Mouse (Mus musculus): ENCODE data around the gene Trpm2. TPM values are rescaled to one million over a fixed set of nuclear protein-coding genes. Genes with fewer than 3 reads are reported as not detected.
"Not testable (repeated sequence)": the region's sequence is repeated elsewhere in the genome, so short reads cannot be mapped to it uniquely, and the experiment has no call there.

Gene Trpm2
- polyA plus RNA-seq, 1 experiment from 2014 or later: 3.6 TPM

DNA sequence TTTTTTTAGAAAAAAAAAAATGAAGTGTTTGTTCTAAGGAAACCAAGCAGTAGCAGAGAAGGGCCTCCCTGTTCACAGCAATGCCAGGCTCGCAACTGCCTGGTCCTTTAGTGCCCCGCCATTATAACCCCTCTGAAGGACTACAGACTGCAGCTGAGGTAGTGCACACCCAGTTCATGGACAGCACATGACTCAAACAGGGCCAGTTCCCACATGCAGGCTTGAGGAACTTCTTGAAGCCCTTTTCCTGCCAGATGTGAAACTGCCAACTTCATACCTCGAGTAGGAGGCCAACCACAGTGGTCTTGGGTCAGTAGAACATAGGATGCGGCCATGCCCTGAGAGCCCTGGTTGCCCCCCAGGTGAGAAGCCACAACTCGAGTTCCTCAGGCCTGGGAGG, 4.0 kb upstream of the Trpm2 start:
- Histone ChIP-seq H3K9me3 (ENCODE audit: control insufficient read depth, low read length) (no peaks in the 10 kb centered on the region), H3K27me3 (ENCODE audit: control insufficient read depth, insufficient read depth, low read length) (no peaks in the 10 kb centered on the region), H3K4me2 (ENCODE audit: low read length) (no peak overlapping the region), H3K4me1 (ENCODE audit: control insufficient read depth, insufficient read depth, low read length) (peaks cover 5% of the 10 kb centered on the region), H3K9ac (replicated peaks; ENCODE audit: low read length) (no peak overlapping the region), H3K4me3 (replicated peaks; ENCODE audit: low read depth, low read length) (no peak overlapping the region), H3K27ac (replicated peaks; ENCODE audit: low read depth, low read length) (no peak overlapping the region), H3K36me3 (ENCODE audit: control insufficient read depth, insufficient read depth, low read length) (no peaks in the 10 kb centered on the region)
- WGBS: 72% methylated on average over 5 of the region's 5 CpGs
- ATAC-seq (ENCODE audit: low FRiP score, low TSS enrichment): no peak
- DNase-seq: no peak

DNA sequence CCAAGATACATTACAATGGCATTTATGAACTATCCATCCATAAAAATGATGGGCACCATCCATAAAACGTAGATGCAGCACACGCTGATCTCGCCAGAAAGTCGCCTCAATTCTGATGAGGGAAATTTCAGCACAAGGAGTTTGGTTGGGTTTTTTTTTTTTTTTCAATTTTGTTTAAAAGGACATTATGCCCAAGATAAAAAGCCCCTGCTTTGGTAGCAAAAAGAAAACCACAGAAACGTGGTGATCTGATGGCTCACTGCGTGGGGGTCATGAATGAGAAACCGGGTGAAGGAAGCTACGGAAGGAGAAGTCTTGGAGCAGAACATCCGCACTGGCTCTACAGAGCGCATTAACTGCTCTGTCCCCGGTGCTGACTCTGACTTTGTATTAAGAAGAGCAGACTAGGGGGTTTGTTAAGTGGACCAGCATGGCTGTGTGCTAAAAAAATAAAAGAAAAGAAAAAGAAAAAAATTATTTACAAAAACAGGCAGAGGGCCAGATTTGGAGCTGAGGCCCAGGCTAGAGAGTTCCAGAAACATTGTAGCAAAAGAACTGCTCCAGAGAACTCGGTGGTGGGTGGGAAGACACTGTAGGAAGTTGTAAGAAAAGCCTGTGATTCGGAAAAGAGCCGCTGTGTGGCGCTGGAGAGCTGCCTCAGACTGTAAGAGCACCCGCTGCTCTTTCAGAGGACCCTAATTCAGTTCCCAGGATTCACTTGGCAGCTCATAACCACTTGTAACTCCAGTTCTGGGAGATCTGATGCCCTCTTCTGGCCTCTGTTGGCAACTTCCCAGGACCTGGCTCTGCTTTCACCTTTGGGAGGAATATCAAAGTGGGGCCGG, 1.6 kb upstream of the Trpm2 start:
- Histone ChIP-seq H3K9ac (replicated peaks; ENCODE audit: low read length) (no peak overlapping the region), H3K27ac (replicated peaks; ENCODE audit: low read depth, low read length) (no peak overlapping the region), H3K9me3 (ENCODE audit: control insufficient read depth, low read length) (no peaks in the 10 kb centered on the region), H3K4me2 (ENCODE audit: low read length) (no peak overlapping the region), H3K4me3 (replicated peaks; ENCODE audit: low read depth, low read length) (no peak overlapping the region), H3K4me1 (ENCODE audit: control insufficient read depth, insufficient read depth, low read length) (no peaks in the 10 kb centered on the region), H3K27me3 (ENCODE audit: control insufficient read depth, insufficient read depth, low read length) (peaks cover 3% of the 10 kb centered on the region), H3K36me3 (ENCODE audit: control insufficient read depth, insufficient read depth, low read length) (no peaks in the 10 kb centered on the region)
- peak; percentile 21 for DNase-seq
- no peak for ATAC-seq (ENCODE audit: low FRiP score, low TSS enrichment)
- WGBS: 63% methylated on average over 17 of the region's 17 CpGs

DNA sequence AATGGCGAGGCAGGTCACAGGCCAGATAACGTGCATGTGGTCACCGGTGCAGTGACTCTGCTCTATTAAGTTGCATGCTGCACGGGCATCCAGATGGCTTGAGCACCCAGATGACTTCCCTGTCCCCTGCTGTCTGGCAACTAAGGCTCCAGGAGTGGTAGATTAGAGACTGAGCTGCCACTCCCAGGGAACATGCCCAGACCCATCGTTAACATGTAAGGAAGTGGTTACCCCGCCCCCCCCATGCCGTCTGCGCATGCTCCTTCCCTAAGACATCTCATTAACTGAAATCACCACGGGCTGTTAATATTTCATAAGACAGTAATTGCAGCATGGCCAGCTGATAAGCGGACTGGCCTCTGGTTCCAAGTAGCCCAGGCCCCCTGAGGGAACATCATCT, 828 bp upstream of the Trpm2 start:
- no peaks in the 10 kb centered on the region for H3K36me3 ChIP-seq (ENCODE audit: control insufficient read depth, insufficient read depth, low read length)
- peaks cover 3% of the 10 kb centered on the region for H3K27me3 ChIP-seq (ENCODE audit: control insufficient read depth, insufficient read depth, low read length)
- H3K27ac ChIP-seq (replicated peaks; ENCODE audit: low read depth, low read length): no peak overlapping the region
- ATAC-seq (ENCODE audit: low FRiP score, low TSS enrichment) (no peak), DNase-seq (peak; percentile 46)
- WGBS: 79% methylated on average over 10 of the region's 10 CpGs
- H3K9ac ChIP-seq (replicated peaks; ENCODE audit: low read length): no peak overlapping the region
- H3K4me3 ChIP-seq (replicated peaks; ENCODE audit: low read depth, low read length): no peak overlapping the region
- H3K4me2 ChIP-seq (ENCODE audit: low read length): no peak overlapping the region
- H3K9me3 ChIP-seq (ENCODE audit: control insufficient read depth, low read length): no peaks in the 10 kb centered on the region
- no peaks in the 10 kb centered on the region for H3K4me1 ChIP-seq (ENCODE audit: control insufficient read depth, insufficient read depth, low read length)

DNA sequence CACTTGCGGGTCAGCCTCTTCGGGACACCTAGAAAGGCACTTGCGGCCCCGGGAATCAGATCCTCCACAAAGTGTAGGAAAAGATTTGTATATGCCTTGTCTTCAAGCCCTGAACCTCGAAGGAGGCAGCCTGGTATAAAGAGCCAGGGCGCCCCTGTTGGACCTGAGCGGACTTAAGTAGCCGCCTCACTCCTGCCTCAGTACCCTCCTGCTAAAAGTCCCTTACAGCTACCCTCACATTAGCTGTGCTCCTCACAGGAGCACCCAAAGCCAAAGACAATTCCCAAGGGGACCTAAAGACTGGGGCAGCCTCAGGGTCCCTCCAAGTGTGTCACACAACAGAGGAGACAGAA, 414 bp downstream of the Trpm2 start:
- no peak for DNase-seq
- Histone ChIP-seq H3K4me2 (ENCODE audit: low read length) (peak overlapping the region; percentile 72), H3K27ac (replicated peaks; ENCODE audit: low read depth, low read length) (no peak overlapping the region), H3K9ac (replicated peaks; ENCODE audit: low read length) (peak overlapping the region; percentile 50), H3K9me3 (ENCODE audit: control insufficient read depth, low read length) (no peaks in the 10 kb centered on the region), H3K27me3 (ENCODE audit: control insufficient read depth, insufficient read depth, low read length) (peaks cover 3% of the 10 kb centered on the region), H3K4me3 (replicated peaks; ENCODE audit: low read depth, low read length) (peak overlapping the region; percentile 37), H3K36me3 (ENCODE audit: control insufficient read depth, insufficient read depth, low read length) (no peaks in the 10 kb centered on the region), H3K4me1 (ENCODE audit: control insufficient read depth, insufficient read depth, low read length) (no peaks in the 10 kb centered on the region)
- WGBS: 13% methylated on average over 8 of the region's 8 CpGs
- ATAC-seq (ENCODE audit: low FRiP score, low TSS enrichment): no peak

DNA sequence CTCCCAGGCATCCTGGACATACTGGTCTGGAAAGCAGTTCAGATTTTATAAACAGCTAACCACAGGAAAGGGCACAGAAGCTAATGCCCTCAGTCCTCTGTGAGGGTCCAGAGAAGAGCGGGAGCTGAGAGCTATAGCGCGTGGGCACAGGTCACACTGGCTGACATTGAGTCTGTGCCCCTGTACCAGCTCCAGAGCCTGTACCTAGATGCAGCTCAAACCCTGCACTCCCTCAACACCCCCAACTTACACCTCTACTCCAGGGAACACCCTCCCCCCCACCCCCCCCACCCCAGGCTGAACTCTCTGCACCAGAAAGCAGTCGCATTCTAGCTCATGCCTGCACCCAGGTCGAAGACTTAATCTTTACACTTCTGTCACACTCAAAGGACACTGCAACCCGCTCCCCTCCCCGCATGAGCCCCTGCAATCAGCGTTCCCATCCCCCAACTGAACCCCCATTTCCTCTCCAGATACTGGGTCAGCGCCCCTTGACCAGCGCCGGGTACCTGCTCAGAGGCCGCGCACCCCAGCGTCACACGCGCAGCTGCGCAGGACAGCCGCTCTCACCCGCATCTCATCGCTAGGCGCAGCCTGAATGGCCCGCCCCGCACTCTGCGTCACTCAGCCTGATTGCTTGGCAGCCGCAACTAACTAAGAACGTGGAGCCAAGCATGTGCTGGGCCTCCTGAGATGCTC, 940 bp downstream of the Trpm2 start:
- Histone ChIP-seq H3K4me3 (replicated peaks; ENCODE audit: low read depth, low read length) (peak overlapping the region; percentile 37), H3K36me3 (ENCODE audit: control insufficient read depth, insufficient read depth, low read length) (no peaks in the 10 kb centered on the region), H3K9me3 (ENCODE audit: control insufficient read depth, low read length) (no peaks in the 10 kb centered on the region), H3K4me2 (ENCODE audit: low read length) (peak overlapping the region; percentile 72), H3K27ac (replicated peaks; ENCODE audit: low read depth, low read length) (no peak overlapping the region), H3K27me3 (ENCODE audit: control insufficient read depth, insufficient read depth, low read length) (peaks cover 3% of the 10 kb centered on the region), H3K4me1 (ENCODE audit: control insufficient read depth, insufficient read depth, low read length) (no peaks in the 10 kb centered on the region), H3K9ac (replicated peaks; ENCODE audit: low read length) (peak overlapping the region; percentile 50)
- ATAC-seq (ENCODE audit: low FRiP score, low TSS enrichment): peak; percentile 82
- peak; percentile 85 for DNase-seq
- WGBS: 6% methylated on average over 26 of the region's 26 CpGs

DNA sequence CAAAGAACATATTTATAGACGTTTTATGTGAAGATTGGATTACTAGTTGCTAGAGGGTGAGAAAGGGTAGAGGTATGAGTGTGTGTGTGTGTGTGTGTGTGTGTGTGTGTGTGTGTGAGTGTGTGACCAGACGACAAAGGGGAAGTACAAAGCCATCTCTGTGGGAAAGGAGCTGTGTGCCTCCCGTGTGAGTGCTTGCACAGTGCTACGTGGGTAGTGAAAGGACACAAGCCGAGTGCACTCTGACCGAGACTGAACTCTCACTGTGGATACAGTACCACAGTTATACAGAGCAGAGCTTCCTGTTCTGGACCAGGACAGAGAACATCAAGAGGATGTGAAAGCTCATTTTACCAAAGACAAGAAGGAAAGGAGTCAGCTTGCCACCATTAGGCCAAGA, 6.4 kb downstream of the Trpm2 start:
- Histone ChIP-seq H3K4me3 (replicated peaks; ENCODE audit: low read depth, low read length) (no peak overlapping the region), H3K4me1 (ENCODE audit: control insufficient read depth, insufficient read depth, low read length) (no peaks in the 10 kb centered on the region), H3K36me3 (ENCODE audit: control insufficient read depth, insufficient read depth, low read length) (no peaks in the 10 kb centered on the region), H3K27ac (replicated peaks; ENCODE audit: low read depth, low read length) (no peak overlapping the region), H3K4me2 (ENCODE audit: low read length) (no peak overlapping the region), H3K9me3 (ENCODE audit: control insufficient read depth, low read length) (no peaks in the 10 kb centered on the region), H3K27me3 (ENCODE audit: control insufficient read depth, insufficient read depth, low read length) (peaks cover 3% of the 10 kb centered on the region), H3K9ac (replicated peaks; ENCODE audit: low read length) (no peak overlapping the region)
- no peak for ATAC-seq (ENCODE audit: low FRiP score, low TSS enrichment)
- WGBS: 79% methylated on average over 6 of the region's 6 CpGs
- no peak for DNase-seq

DNA sequence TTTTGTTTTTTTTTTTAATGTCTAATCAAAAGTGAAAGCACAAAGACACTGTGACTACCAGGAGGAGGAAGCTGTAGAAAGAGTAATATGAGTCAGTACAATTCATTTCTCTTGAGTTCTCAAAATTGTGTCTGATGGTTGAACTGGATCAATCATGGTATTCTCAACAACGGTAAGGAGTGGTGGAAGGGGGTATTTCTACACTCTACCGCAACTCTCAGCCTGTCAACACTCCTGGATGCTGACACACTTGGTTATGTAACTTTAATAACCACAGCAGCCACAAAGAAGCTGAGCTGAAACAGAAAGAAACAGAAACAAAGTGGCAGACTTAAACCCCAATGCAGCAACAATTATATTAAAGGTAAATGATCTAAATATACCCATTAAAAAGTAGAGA, 7.6 kb downstream of the Trpm2 start:
- no peak overlapping the region for H3K27ac ChIP-seq (replicated peaks; ENCODE audit: low read depth, low read length)
- H3K4me2 ChIP-seq (ENCODE audit: low read length): no peak overlapping the region
- H3K9ac ChIP-seq (replicated peaks; ENCODE audit: low read length): no peak overlapping the region
- no peaks in the 10 kb centered on the region for H3K36me3 ChIP-seq (ENCODE audit: control insufficient read depth, insufficient read depth, low read length)
- H3K4me3 ChIP-seq (replicated peaks; ENCODE audit: low read depth, low read length): no peak overlapping the region
- H3K27me3 ChIP-seq (ENCODE audit: control insufficient read depth, insufficient read depth, low read length): no peaks in the 10 kb centered on the region
- no peak for DNase-seq
- no peaks in the 10 kb centered on the region for H3K9me3 ChIP-seq (ENCODE audit: control insufficient read depth, low read length)
- H3K4me1 ChIP-seq (ENCODE audit: control insufficient read depth, insufficient read depth, low read length): no peaks in the 10 kb centered on the region
- ATAC-seq (ENCODE audit: low FRiP score, low TSS enrichment): no peak
- 93% methylated on average over 2 of the region's 2 CpGs for WGBS

DNA sequence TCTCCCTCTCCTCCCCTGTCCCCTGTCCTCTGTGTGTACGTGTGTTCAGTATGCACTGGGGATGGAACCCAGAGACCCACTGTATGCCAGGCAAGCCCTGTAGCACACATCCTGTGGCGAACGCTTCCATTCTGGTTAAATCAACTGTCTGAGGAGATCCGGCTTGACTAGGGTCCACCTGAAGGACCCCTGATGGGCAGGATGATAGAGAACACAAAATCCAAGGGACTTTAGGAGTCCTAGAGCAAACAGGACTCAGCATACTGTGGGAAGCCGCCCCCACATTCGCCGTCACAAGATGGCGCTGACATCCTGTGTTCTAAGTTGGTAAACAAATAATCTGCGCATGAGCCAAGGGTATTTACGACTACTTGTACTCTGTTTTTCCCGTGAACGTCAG, 19.9 kb downstream of the Trpm2 start:
- not testable (repeated sequence) for H3K36me3 ChIP-seq (ENCODE audit: control insufficient read depth, insufficient read depth, low read length); H3K4me1 ChIP-seq (ENCODE audit: control insufficient read depth, insufficient read depth, low read length); DNase-seq; H3K9me3 ChIP-seq (ENCODE audit: control insufficient read depth, low read length); H3K4me2 ChIP-seq (ENCODE audit: low read length); H3K27me3 ChIP-seq (ENCODE audit: control insufficient read depth, insufficient read depth, low read length); ATAC-seq (ENCODE audit: low FRiP score, low TSS enrichment); H3K9ac ChIP-seq (replicated peaks; ENCODE audit: low read length); H3K27ac ChIP-seq (replicated peaks; ENCODE audit: low read depth, low read length); H3K4me3 ChIP-seq (replicated peaks; ENCODE audit: low read depth, low read length)
- 90% methylated on average over 9 of the region's 12 CpGs for WGBS

DNA sequence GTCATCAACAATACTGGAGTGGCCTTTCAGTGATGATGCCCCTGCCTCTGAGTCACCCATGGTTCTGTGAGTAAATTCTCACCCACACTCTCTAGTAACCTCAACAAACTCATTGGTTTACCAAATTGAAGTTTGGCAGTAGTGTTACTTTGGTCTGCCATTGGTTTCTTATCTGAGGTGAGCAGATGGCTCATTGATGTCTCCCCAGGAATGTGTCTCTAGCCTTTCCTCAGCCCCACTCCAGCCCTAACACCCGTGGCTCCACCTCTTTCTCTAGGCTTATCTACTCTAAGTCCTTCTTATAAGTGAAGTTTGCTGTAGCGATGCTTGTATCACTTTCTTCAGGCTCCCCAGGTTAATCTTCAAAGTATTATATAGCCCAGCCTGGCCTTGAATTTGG, 30.7 kb downstream of the Trpm2 start:
- DNase-seq: no peak
- ATAC-seq (ENCODE audit: low FRiP score, low TSS enrichment): no peak
- no peak overlapping the region for H3K9ac ChIP-seq (replicated peaks; ENCODE audit: low read length)
- no peak overlapping the region for H3K4me3 ChIP-seq (replicated peaks; ENCODE audit: low read depth, low read length)
- H3K36me3 ChIP-seq (ENCODE audit: control insufficient read depth, insufficient read depth, low read length): no peaks in the 10 kb centered on the region
- H3K27ac ChIP-seq (replicated peaks; ENCODE audit: low read depth, low read length): no peak overlapping the region
- H3K4me2 ChIP-seq (ENCODE audit: low read length): no peak overlapping the region
- no peaks in the 10 kb centered on the region for H3K27me3 ChIP-seq (ENCODE audit: control insufficient read depth, insufficient read depth, low read length)
- no peaks in the 10 kb centered on the region for H3K4me1 ChIP-seq (ENCODE audit: control insufficient read depth, insufficient read depth, low read length)
- H3K9me3 ChIP-seq (ENCODE audit: control insufficient read depth, low read length): no peaks in the 10 kb centered on the region
- 89% methylated on average over 2 of the region's 2 CpGs for WGBS

Data from midbrain, embryonic 14.5 days (tissue).